ENCODE assay signal across 9 mouse cellular contexts in the genomic region with DNA sequence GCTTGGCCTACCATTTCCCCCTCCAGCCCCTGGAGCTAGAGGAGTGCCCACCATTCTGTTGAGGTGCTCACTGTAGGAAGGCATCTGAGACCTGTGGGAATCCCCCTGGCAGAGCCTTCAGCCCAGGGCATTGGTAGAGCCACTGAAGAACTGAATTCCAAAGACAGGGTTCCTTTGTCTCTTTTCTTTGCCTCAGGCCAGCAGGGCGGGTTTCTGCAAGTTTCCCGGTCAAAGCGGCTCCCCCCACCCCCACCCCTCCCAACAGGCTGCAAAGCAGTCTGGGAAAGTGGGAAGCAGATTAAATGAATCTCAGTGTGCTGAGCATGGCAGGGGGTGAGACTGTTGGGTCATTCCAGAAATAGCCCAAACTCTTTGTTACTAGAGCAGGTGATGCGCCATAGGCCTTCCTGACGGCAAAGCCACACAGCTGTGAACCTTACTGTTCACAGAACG. TPM values are rescaled to one million over a fixed set of nuclear protein-coding genes. Genes with fewer than 3 reads are reported as not detected.
A peak's percentile ranks its signal among the peaks of the same experiment; 100 is the strongest.
DNase-seq lines count a peak whose midpoint lies in the region; ATAC-seq and TF ChIP-seq lines count a peak whose summit lies in the region.
"Had no signal": no experiment of that assay in that cellular context is flagged by ENCODE, and none has a peak within 500 bp of the region (broad histone marks: within the 10 kb centered on the region; RNA-seq: fewer than 3 reads in every experiment).

No protein-coding gene starts in this region.

- peak overlapping the region; percentile 18; the same call in 1 of the 2 replicates for H3K4me3 ChIP-seq in heart, embryonic 10.5 days
- peak overlapping the region; percentile 21; the same call in 1 of the 2 replicates for H3K4me3 ChIP-seq in ES-Bruce4 (ENCODE audit: low read depth, low read length)
- H3K4me3 ChIP-seq in forebrain, embryonic 13.5 days = peak overlapping the region; percentile 15
- H3K4me3 ChIP-seq in midbrain, embryonic 12.5 days = 0 out of 2 replicates have a peak overlapping the region, but pooled peaks have one; percentile 0

- no peaks in the 10 kb centered on the region for H3K9me3 ChIP-seq in heart, embryonic 10.5 days
- H3K9me3 ChIP-seq in ES-Bruce4 (replicated peaks; ENCODE audit: control insufficient read depth, insufficient read depth, low read length, poor library complexity, severe bottlenecking) = no peaks in the 10 kb centered on the region
- H3K9me3 ChIP-seq in forebrain, embryonic 13.5 days (replicated peaks) = no peaks in the 10 kb centered on the region
- no peaks in the 10 kb centered on the region for H3K9me3 ChIP-seq in midbrain, embryonic 12.5 days

- peak; percentile 81 for TF ChIP-seq EP300 in ES-Bruce4 (IDR thresholded peaks at IDR 0.05; ENCODE audit: insufficient read depth, low read depth, low read length)

- 37% methylated on average over 6 of the region's 6 CpGs for WGBS in heart, embryonic 10.5 days
- WGBS in forebrain, embryonic 13.5 days = 3% methylated on average over 6 of the region's 6 CpGs
- WGBS in midbrain, embryonic 12.5 days = 4% methylated on average over 6 of the region's 6 CpGs

- peak; percentile 66; the same call in 1 of the 2 replicates for ATAC-seq in forebrain, embryonic 13.5 days
- ATAC-seq in midbrain, embryonic 12.5 days (ENCODE audit: low FRiP score, low read depth) = peak; percentile 75
- no peak for ATAC-seq in frontal cortex, adult (ENCODE audit: low TSS enrichment)

- peak overlapping the region; percentile 54 for H3K4me2 ChIP-seq in forebrain, embryonic 13.5 days
- peak overlapping the region; percentile 25 for H3K4me2 ChIP-seq in midbrain, embryonic 12.5 days (replicated peaks)

- DNase-seq in heart, embryonic 10.5 days (ENCODE audit: low spot score) = no peak
- DNase-seq in heart, adult 18-20 months = no peak
- no peak for DNase-seq in urinary bladder, adult 2 months (ENCODE audit: low spot score)
- no peak for DNase-seq in layer of hippocampus, adult 8-10 months (ENCODE audit: low spot score in 2 of 2)

- no peaks in the 10 kb centered on the region for H3K27me3 ChIP-seq in heart, embryonic 10.5 days (ENCODE audit: insufficient read depth, poor library complexity, severe bottlenecking)
- H3K27me3 ChIP-seq in ES-Bruce4 (ENCODE audit: control insufficient read depth, insufficient read depth, low read length, poor library complexity, severe bottlenecking) = no peaks in the 10 kb centered on the region
- H3K27me3 ChIP-seq in forebrain, embryonic 13.5 days = no peaks in the 10 kb centered on the region
- no peaks in the 10 kb centered on the region for H3K27me3 ChIP-seq in midbrain, embryonic 12.5 days

- H3K27ac ChIP-seq in heart, embryonic 10.5 days = peak overlapping the region; percentile 85
- H3K27ac ChIP-seq in ES-Bruce4 (ENCODE audit: insufficient read depth, low read length) = peak overlapping the region; percentile 79
- H3K27ac ChIP-seq in forebrain, embryonic 13.5 days = peak overlapping the region; percentile 95
- H3K27ac ChIP-seq in midbrain, embryonic 12.5 days (replicated peaks) = peak overlapping the region; percentile 81
- H3K27ac ChIP-seq: macrophage had no signal

- TF ChIP-seq CTCF in ES-Bruce4 (IDR thresholded peaks at IDR 0.05; ENCODE audit: low read depth, low read length) = no peak

- peaks cover 13% of the 10 kb centered on the region for H3K36me3 ChIP-seq in heart, embryonic 10.5 days
- no peaks in the 10 kb centered on the region for H3K36me3 ChIP-seq in ES-Bruce4 (ENCODE audit: control insufficient read depth, insufficient read depth, low read length, poor library complexity, severe bottlenecking)
- peaks cover 28% of the 10 kb centered on the region for H3K36me3 ChIP-seq in forebrain, embryonic 13.5 days (ENCODE audit: poor library complexity, severe bottlenecking)
- peaks cover 8% of the 10 kb centered on the region; the same call in 1 of the 2 replicates for H3K36me3 ChIP-seq in midbrain, embryonic 12.5 days

- H3K4me1 ChIP-seq in heart, embryonic 10.5 days = peaks cover 64% of the 10 kb centered on the region
- peaks cover 10% of the 10 kb centered on the region for H3K4me1 ChIP-seq in ES-Bruce4 (ENCODE audit: control insufficient read depth, insufficient read depth, low read length)
- H3K4me1 ChIP-seq in forebrain, embryonic 13.5 days = peaks cover 81% of the 10 kb centered on the region
- H3K4me1 ChIP-seq in midbrain, embryonic 12.5 days = peaks cover 74% of the 10 kb centered on the region

- TF ChIP-seq POLR2A in ES-Bruce4 (IDR thresholded peaks at IDR 0.05; ENCODE audit: insufficient read depth, low read length) = no peak

- H3K9ac ChIP-seq in ES-Bruce4 (ENCODE audit: low read depth, poor library complexity, severe bottlenecking) = no peak overlapping the region
- peak overlapping the region; percentile 65 for H3K9ac ChIP-seq in forebrain, embryonic 13.5 days
- peak overlapping the region; percentile 7 for H3K9ac ChIP-seq in midbrain, embryonic 12.5 days (replicated peaks)

RNA-seq across cellular contexts. Expression of gene A3galt2, which starts 18.0 kb away (rescaled TPM):
- 0.04 and 0.10 TPM in 2 replicates for polyA plus RNA-seq in heart, embryonic 10.5 days (2016; fragmentation: Nextera tagmentation; extraction: Ambion mirVana)
- under 1 TPM; 0.13 to 0.32 TPM for total RNA-seq in heart, adult 18-20 months (2021)
- polyA plus RNA-seq in ES-Bruce4 (2011; ENCODE audit: insufficient read depth, insufficient read length, low read depth, missing spikeins) = not detected in 2 replicates
- polyA plus RNA-seq in forebrain, embryonic 13.5 days (2015; fragmentation: Nextera tagmentation; extraction: Ambion mirVana) = 0.67 and 0.88 TPM in 2 replicates
- 0.56 and 0.59 TPM in 2 replicates for polyA plus RNA-seq in midbrain, embryonic 12.5 days (2016; fragmentation: Nextera tagmentation; extraction: Ambion mirVana)
- 0.28 and 0.33 TPM in 2 replicates for polyA plus RNA-seq in urinary bladder, adult 2 months (2012; rRNA removed)
- under 1 TPM; 0.13 to 0.53 (median 0.22) TPM for total RNA-seq in layer of hippocampus, adult 8-10 months (2022)
- polyA plus RNA-seq: macrophage had no signal
